Mouse (Mus musculus) midbrain, embryonic 13.5 days (tissue): ENCODE measurements around the gene Myh1. TPM values are rescaled to one million over a fixed set of nuclear protein-coding genes. Genes with fewer than 3 reads are reported as not detected.

Source experiments
- ATAC-seq: fragments of 200-750 bp; cut with Nextera tagmentation; 2 replicates; pipeline ENCODE4 v1.8.0; 2017; ENCODE audit warnings: mild to moderate bottlenecking, moderate TSS enrichment, moderate library complexity
- H3K27ac ChIP-seq: fragments of 300-500 bp; sonication (generic); 2 replicates; pipeline ENCODE4 v1.5.1; 2015; ENCODE audit warnings: inconsistent platforms, mild to moderate bottlenecking, moderate library complexity
- H3K27me3 ChIP-seq: fragments of 300-500 bp; sonication (generic); 2 replicates; pipeline ENCODE4 v1.6.1; 2015; ENCODE audit warnings: mild to moderate bottlenecking, inconsistent platforms
- H3K36me3 ChIP-seq: fragments of 300-500 bp; sonication (generic); 2 replicates; pipeline ENCODE4 v1.6.1; 2015; ENCODE audit warnings: mild to moderate bottlenecking, inconsistent platforms
- H3K4me1 ChIP-seq: fragments of 300-500 bp; sonication (generic); replicated peaks from 2 replicates; pipeline ENCODE4 v1.6.1; 2015; ENCODE audit warnings: inconsistent platforms
- H3K4me2 ChIP-seq: fragments of 300-500 bp; sonication (generic); replicated peaks from 2 replicates; pipeline ENCODE4 v1.6.1; 2015; ENCODE audit warnings: moderate library complexity, mild to moderate bottlenecking, inconsistent platforms
- H3K4me3 ChIP-seq: fragments of 300-500 bp; sonication (generic); replicated peaks from 2 replicates; pipeline ENCODE4 v1.5.1; 2015; ENCODE audit warnings: mild to moderate bottlenecking, inconsistent platforms
- H3K9ac ChIP-seq: fragments of 300-500 bp; sonication (generic); replicated peaks from 2 replicates; pipeline ENCODE4 v1.6.1; 2015; ENCODE audit warnings: mild to moderate bottlenecking, inconsistent platforms
- H3K9me3 ChIP-seq: fragments of 300-500 bp; sonication (generic); 2 replicates; pipeline ENCODE4 v1.6.1; 2016; ENCODE audit warnings: mild to moderate bottlenecking, inconsistent platforms
- WGBS: fragments of 180-500 bp; shearing (Covaris S2); methylation state at CpG from one replicate; pipeline ENCODE4 v1.1.7; 2015; 5-methylcytosine and 5-hydroxymethylcytosine counted together
- polyA plus RNA-seq: library from polyadenylated mRNA; unstranded; fragments of >200 nt; fragmentation: Nextera tagmentation; extraction: Ambion mirVana; gene quantifications from 2 replicates; pipeline ENCODE4 v1.2.1, GENCODE M21; 2015

The Myh1 gene
- polyA plus RNA-seq, 1 experiment from 2014 or later: not detected

GRCm38 (mm10) chr11:67172439-67172838 is 27.4 kb upstream of the Myh1 start:
- no peaks in the 10 kb centered on the region for H3K4me1 ChIP-seq
- H3K27me3 ChIP-seq: no peaks in the 10 kb centered on the region
- ATAC-seq: no peak
- no peaks in the 10 kb centered on the region for H3K36me3 ChIP-seq
- H3K27ac ChIP-seq: no peak overlapping the region
- no peak overlapping the region for H3K4me2 ChIP-seq
- WGBS: 94% methylated on average over 2 of the region's 2 CpGs
- H3K9ac ChIP-seq: no peak overlapping the region
- H3K4me3 ChIP-seq: no peak overlapping the region
- no peaks in the 10 kb centered on the region for H3K9me3 ChIP-seq

DNA sequence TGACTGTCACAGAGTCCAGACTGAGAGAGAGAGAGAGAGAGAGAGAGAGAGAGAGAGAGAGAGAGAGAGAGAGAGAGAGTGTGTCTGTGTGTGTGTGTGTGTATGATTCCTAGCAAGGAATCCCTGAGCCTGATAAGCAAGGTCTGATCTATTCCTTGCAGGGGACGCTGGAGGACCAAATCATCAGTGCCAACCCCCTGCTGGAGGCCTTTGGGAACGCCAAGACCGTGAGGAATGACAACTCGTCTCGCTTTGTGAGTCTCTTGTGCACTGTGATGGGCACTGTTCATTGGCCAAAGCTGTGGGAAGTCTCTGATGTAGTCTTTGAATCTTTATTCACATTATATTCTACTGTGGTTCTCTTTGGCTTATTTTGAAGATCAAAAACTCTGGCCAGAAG is 23.5 kb upstream of the Myh1 start:
- WGBS: 57% methylated on average over 5 of the region's 5 CpGs
- Histone ChIP-seq H3K36me3 (no peaks in the 10 kb centered on the region), H3K9ac (no peak overlapping the region), H3K27me3 (no peaks in the 10 kb centered on the region), H3K27ac (no peak overlapping the region), H3K4me2 (no peak overlapping the region), H3K9me3 (no peaks in the 10 kb centered on the region), H3K4me3 (no peak overlapping the region), H3K4me1 (no peaks in the 10 kb centered on the region)
- ATAC-seq: no peak

GRCm38 (mm10) chr11:67190316-67190715 is 9.5 kb upstream of the Myh1 start:
- Histone ChIP-seq H3K27ac (no peak overlapping the region), H3K36me3 (no peaks in the 10 kb centered on the region), H3K27me3 (no peaks in the 10 kb centered on the region), H3K9ac (no peak overlapping the region), H3K9me3 (no peaks in the 10 kb centered on the region), H3K4me2 (no peak overlapping the region), H3K4me1 (no peaks in the 10 kb centered on the region), H3K4me3 (no peak overlapping the region)
- no peak for ATAC-seq
- WGBS: 86% methylated on average over 10 of the region's 10 CpGs

DNA sequence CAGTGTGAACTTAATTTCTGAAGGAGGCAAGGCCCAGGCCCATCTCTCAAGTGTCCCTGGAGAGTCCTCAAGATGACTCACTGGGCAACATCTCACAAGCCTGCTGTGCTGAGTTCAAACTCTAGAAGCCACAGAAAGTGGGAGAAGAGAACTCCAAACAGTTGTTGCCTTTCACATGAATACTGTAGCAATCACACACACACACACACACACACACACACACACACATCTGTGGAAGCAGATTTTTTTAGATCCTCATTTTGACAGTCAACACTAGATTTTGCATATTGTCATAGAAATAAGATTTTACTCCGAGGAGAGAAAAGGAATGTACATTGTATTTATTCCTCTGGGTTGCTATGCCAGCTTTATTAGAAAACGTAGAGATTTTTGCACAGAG is 9.0 kb upstream of the Myh1 start:
- Histone ChIP-seq H3K4me2 (no peak overlapping the region), H3K4me1 (no peaks in the 10 kb centered on the region), H3K36me3 (no peaks in the 10 kb centered on the region), H3K9ac (no peak overlapping the region), H3K27ac (no peak overlapping the region), H3K4me3 (no peak overlapping the region), H3K27me3 (no peaks in the 10 kb centered on the region), H3K9me3 (no peaks in the 10 kb centered on the region)
- 91% methylated on average over 2 of the region's 2 CpGs for WGBS
- no peak for ATAC-seq

- Histone ChIP-seq H3K9me3 (no peaks in the 10 kb centered on the region), H3K4me2 (no peak overlapping the region), H3K9ac (no peak overlapping the region), H3K27ac (no peak overlapping the region), H3K4me3 (no peak overlapping the region), H3K4me1 (no peaks in the 10 kb centered on the region), H3K27me3 (no peaks in the 10 kb centered on the region), H3K36me3 (no peaks in the 10 kb centered on the region)
- no peak for ATAC-seq
- 93% methylated on average over 14 of the region's 14 CpGs for WGBS
These were observed 8.4 kb upstream of the Myh1 start for GRCm38 (mm10) chr11:67191496-67191895.

DNA sequence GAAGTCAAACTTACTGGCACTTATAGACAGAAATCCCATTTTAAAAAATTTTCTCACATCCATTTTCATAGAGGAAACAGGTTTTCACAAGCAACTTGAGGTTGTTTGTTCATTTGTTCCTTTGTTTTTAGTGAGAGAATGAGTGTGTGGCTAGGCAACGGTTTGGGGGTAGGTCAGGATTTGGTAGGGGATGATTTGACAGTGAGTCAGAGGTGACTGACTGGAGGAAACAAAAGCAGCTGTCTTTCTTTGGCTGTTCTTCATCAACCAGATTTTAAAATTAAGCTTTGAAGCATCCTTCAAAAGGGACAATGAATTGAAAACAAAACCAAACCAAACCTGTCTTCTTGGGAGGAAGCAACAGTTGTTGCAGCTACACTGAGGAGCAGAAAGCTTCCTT is 531 bp upstream of the Myh1 start:
- no peak for ATAC-seq
- no peaks in the 10 kb centered on the region; the same call in 1 of the 2 replicates for H3K9me3 ChIP-seq

GRCm38 (mm10) chr11:67204766-67205165 is 4.9 kb downstream of the Myh1 start:
- Histone ChIP-seq H3K4me3 (no peak overlapping the region), H3K4me2 (no peak overlapping the region), H3K9me3 (no peaks in the 10 kb centered on the region), H3K27me3 (no peaks in the 10 kb centered on the region), H3K4me1 (no peaks in the 10 kb centered on the region), H3K36me3 (no peaks in the 10 kb centered on the region), H3K27ac (no peak overlapping the region), H3K9ac (no peak overlapping the region)
- ATAC-seq: no peak
- WGBS: 81% methylated on average over 3 of the region's 3 CpGs

More for the DNA sequence above, 531 bp upstream of the Myh1 start:
- Histone ChIP-seq H3K27ac (no peak overlapping the region), H3K9ac (no peak overlapping the region), H3K4me3 (no peak overlapping the region), H3K4me2 (no peak overlapping the region), H3K36me3 (no peaks in the 10 kb centered on the region), H3K4me1 (no peaks in the 10 kb centered on the region), H3K27me3 (no peaks in the 10 kb centered on the region)
- WGBS: 41% methylated on average over 1 of the region's 1 CpGs

- H3K9ac ChIP-seq: no peak overlapping the region
- no peaks in the 10 kb centered on the region for H3K9me3 ChIP-seq
- no peaks in the 10 kb centered on the region for H3K36me3 ChIP-seq
- no peak overlapping the region for H3K4me3 ChIP-seq
- H3K27ac ChIP-seq: no peak overlapping the region
- no peaks in the 10 kb centered on the region for H3K27me3 ChIP-seq
- no peaks in the 10 kb centered on the region for H3K4me1 ChIP-seq
- 91% methylated on average over 8 of the region's 8 CpGs for WGBS
- no peak overlapping the region for H3K4me2 ChIP-seq
- no peak for ATAC-seq
These were observed 22.0 kb downstream of the Myh1 start for GRCm38 (mm10) chr11:67221803-67222202.

- Histone ChIP-seq H3K4me2 (no peak overlapping the region), H3K9ac (no peak overlapping the region), H3K27ac (no peak overlapping the region), H3K9me3 (no peaks in the 10 kb centered on the region), H3K36me3 (no peaks in the 10 kb centered on the region), H3K4me3 (no peak overlapping the region), H3K27me3 (no peaks in the 10 kb centered on the region), H3K4me1 (no peaks in the 10 kb centered on the region)
- 84% methylated on average over 3 of the region's 3 CpGs for WGBS
- no peak for ATAC-seq
These were observed 24.6 kb downstream of the Myh1 start for GRCm38 (mm10) chr11:67224466-67224865.

- Histone ChIP-seq H3K27ac (no peak overlapping the region), H3K4me2 (no peak overlapping the region), H3K4me1 (no peaks in the 10 kb centered on the region), H3K27me3 (no peaks in the 10 kb centered on the region), H3K9me3 (no peaks in the 10 kb centered on the region), H3K4me3 (no peak overlapping the region), H3K36me3 (no peaks in the 10 kb centered on the region), H3K9ac (no peak overlapping the region)
- no peak for ATAC-seq
- 89% methylated on average over 3 of the region's 3 CpGs for WGBS
These were observed 28.9 kb downstream of the Myh1 start for GRCm38 (mm10) chr11:67228731-67229130.

GRCm38 (mm10) chr11:67229166-67229565 is 29.3 kb downstream of the Myh1 start:
- Histone ChIP-seq H3K27me3 (no peaks in the 10 kb centered on the region), H3K36me3 (no peaks in the 10 kb centered on the region), H3K9ac (no peak overlapping the region), H3K4me1 (no peaks in the 10 kb centered on the region), H3K27ac (no peak overlapping the region), H3K9me3 (no peaks in the 10 kb centered on the region), H3K4me3 (no peak overlapping the region), H3K4me2 (no peak overlapping the region)
- 95% methylated on average over 5 of the region's 5 CpGs for WGBS
- ATAC-seq: no peak

GRCm38 (mm10) chr11:67229946-67230345 is 30.1 kb downstream of the Myh1 start:
- no peak overlapping the region for H3K27ac ChIP-seq
- ATAC-seq: no peak
- no peak overlapping the region for H3K9ac ChIP-seq
- no peak overlapping the region for H3K4me3 ChIP-seq
- H3K4me1 ChIP-seq: no peaks in the 10 kb centered on the region
- H3K27me3 ChIP-seq: no peaks in the 10 kb centered on the region
- H3K36me3 ChIP-seq: no peaks in the 10 kb centered on the region
- 91% methylated on average over 2 of the region's 2 CpGs for WGBS
- H3K9me3 ChIP-seq: no peaks in the 10 kb centered on the region
- H3K4me2 ChIP-seq: no peak overlapping the region

- Histone ChIP-seq H3K36me3 (no peaks in the 10 kb centered on the region), H3K4me2 (no peak overlapping the region), H3K9ac (no peak overlapping the region), H3K27me3 (no peaks in the 10 kb centered on the region), H3K9me3 (no peaks in the 10 kb centered on the region), H3K4me1 (no peaks in the 10 kb centered on the region), H3K27ac (no peak overlapping the region), H3K4me3 (no peak overlapping the region)
- ATAC-seq: no peak
- WGBS: 69% methylated on average over 5 of the region's 5 CpGs
These were observed 35.9 kb downstream of the Myh1 start for GRCm38 (mm10) chr11:67235639-67236358.
